Mouse (Mus musculus) ovary, postnatal 14 days (tissue): Measurements from ENCODE around the gene Mgll.

Source experiments
- DNase-seq: peaks from one replicate; pipeline ENCODE4 v3.0.0; 2022; ENCODE audit warnings: low spot score

Gene Mgll

GRCm38 (mm10) chr6:88830112-88830702, 106.0 kb downstream of the Mgll start:
- DNase-seq, result no peak

- DNase-seq, result peak; percentile 49
Observed at GRCm38 (mm10) chr6:88831456-88831855, 107.2 kb downstream of the Mgll start.

- no peak for DNase-seq
Observed at GRCm38 (mm10) chr6:88832663-88833062, 108.5 kb downstream of the Mgll start.

- DNase-seq, result no peak
Observed at GRCm38 (mm10) chr6:88833340-88834140, 109.3 kb downstream of the Mgll start.

GRCm38 (mm10) chr6:88835047-88835446, 110.8 kb downstream of the Mgll start:
- DNase-seq, result no peak

GRCm38 (mm10) chr6:88836178-88836819, 112.1 kb downstream of the Mgll start:
- DNase-seq, result no peak

- no peak for DNase-seq
Observed at GRCm38 (mm10) chr6:88837999-88838398, 113.8 kb downstream of the Mgll start.

GRCm38 (mm10) chr6:88838613-88839012, 114.4 kb downstream of the Mgll start:
- no peak for DNase-seq

- DNase-seq, result no peak
Observed at GRCm38 (mm10) chr6:88839135-88839970, 115.1 kb downstream of the Mgll start.

- DNase-seq, result no peak
Observed at GRCm38 (mm10) chr6:88840211-88840610, 116.0 kb downstream of the Mgll start.

- no peak for DNase-seq
Observed at GRCm38 (mm10) chr6:88840791-88841513, 116.7 kb downstream of the Mgll start.

GRCm38 (mm10) chr6:88841514-88841780, 117.2 kb downstream of the Mgll start:
- DNase-seq, result no peak

- DNase-seq, result peak; percentile 99
Observed at GRCm38 (mm10) chr6:88841781-88842689, 117.8 kb downstream of the Mgll start, which contains the start of gene Abtb1. Abtb1 (minus strand) TSS chr6:88841984.

GRCm38 (mm10) chr6:88842731-88843151, 118.5 kb downstream of the Mgll start:
- peak; percentile 30 for DNase-seq

- no peak for DNase-seq
Observed at GRCm38 (mm10) chr6:88843241-88843640, 119.0 kb downstream of the Mgll start.

GRCm38 (mm10) chr6:88843781-88844725, 119.8 kb downstream of the Mgll start:
- no peak for DNase-seq

GRCm38 (mm10) chr6:88844901-88845565, 120.8 kb downstream of the Mgll start:
- no peak for DNase-seq

- no peak for DNase-seq
Observed at GRCm38 (mm10) chr6:88847571-88847970, 123.4 kb downstream of the Mgll start.

GRCm38 (mm10) chr6:88849270-88849669, 125.1 kb downstream of the Mgll start:
- no peak for DNase-seq
